Comparison of ENCODE assay signal across 8 mouse cellular contexts in the genomic region with DNA sequence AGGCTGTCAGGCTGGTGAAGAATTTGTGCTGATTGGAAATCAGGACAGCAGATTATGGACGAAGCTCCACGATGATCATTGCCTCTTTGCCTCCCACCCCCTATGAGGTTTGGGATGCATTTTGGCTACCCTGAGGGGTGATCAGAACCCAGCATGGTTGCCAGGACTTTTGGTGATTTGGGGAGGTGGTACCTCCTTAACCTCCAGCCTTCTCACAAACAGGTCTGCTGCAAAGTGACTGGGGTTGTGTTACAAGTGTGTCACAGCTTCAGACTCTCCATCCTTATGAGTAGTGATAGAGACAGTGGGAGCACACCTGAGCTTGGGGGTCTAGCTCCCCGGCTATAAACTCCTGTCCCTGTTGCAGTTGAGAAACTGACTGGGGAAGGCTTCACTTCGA. TPM values are rescaled to one million over a fixed set of nuclear protein-coding genes. Genes with fewer than 3 reads are reported as not detected.
DNase-seq lines count a peak whose midpoint lies in the region; ATAC-seq and TF ChIP-seq lines count a peak whose summit lies in the region.

No protein-coding gene starts in this region.

- no peaks in the 10 kb centered on the region for H3K27me3 ChIP-seq in kidney, adult 2 months (replicated peaks; ENCODE audit: control insufficient read depth, insufficient read depth, low read length)
- H3K27me3 ChIP-seq in hindbrain, embryonic 15.5 days, result no peaks in the 10 kb centered on the region
- no peaks in the 10 kb centered on the region for H3K27me3 ChIP-seq in midbrain, embryonic 14.5 days (ENCODE audit: control insufficient read depth, insufficient read depth, low read length)

- H3K36me3 ChIP-seq in kidney, adult 2 months (ENCODE audit: control insufficient read depth, insufficient read depth, low read length), result no peaks in the 10 kb centered on the region
- no peaks in the 10 kb centered on the region for H3K36me3 ChIP-seq in hindbrain, embryonic 15.5 days
- no peaks in the 10 kb centered on the region for H3K36me3 ChIP-seq in midbrain, embryonic 14.5 days (ENCODE audit: control insufficient read depth, insufficient read depth, low read length)

- peaks cover 43% of the 10 kb centered on the region for H3K4me1 ChIP-seq in kidney, adult 2 months (ENCODE audit: control insufficient read depth, insufficient read depth, low read length)
- peaks cover 2% of the 10 kb centered on the region; the same call in 1 of the 2 replicates for H3K4me1 ChIP-seq in cortical plate, adult 2 months (ENCODE audit: control insufficient read depth, insufficient read depth, low read length)
- peaks cover 61% of the 10 kb centered on the region for H3K4me1 ChIP-seq in hindbrain, embryonic 15.5 days (replicated peaks)
- peaks cover 40% of the 10 kb centered on the region for H3K4me1 ChIP-seq in midbrain, embryonic 14.5 days (ENCODE audit: control insufficient read depth, insufficient read depth, low read length)

- H3K9ac ChIP-seq in hindbrain, embryonic 15.5 days, result peak overlapping the region; percentile 68
- peak overlapping the region; percentile 80 for H3K9ac ChIP-seq in midbrain, embryonic 14.5 days (replicated peaks; ENCODE audit: low read length)

- TF ChIP-seq POLR2A in kidney, adult 2 months (IDR thresholded peaks at IDR 0.05; ENCODE audit: low read depth, low read length), result no peak
- no peak for TF ChIP-seq POLR2A in cortical plate, adult 2 months (IDR thresholded peaks at IDR 0.05; ENCODE audit: extremely low read depth, insufficient read depth, low read length)

- no peak for ATAC-seq in hindbrain, embryonic 15.5 days (ENCODE audit: low FRiP score, low read depth)
- no peak for ATAC-seq in midbrain, embryonic 14.5 days (ENCODE audit: low FRiP score, low TSS enrichment)

- TF ChIP-seq CTCF in kidney, adult 2 months (conservative IDR thresholded peaks at IDR 0.05; ENCODE audit: insufficient read depth, insufficient read length, low read depth, low read length), result no peak
- TF ChIP-seq CTCF in cortical plate, adult 2 months (IDR thresholded peaks at IDR 0.05; ENCODE audit: extremely low read depth, insufficient read depth, low read length), result no peak

- no peak for DNase-seq in kidney, adult 2 months
- no peak for DNase-seq in kidney, adult 9 months
- DNase-seq in midbrain, embryonic 14.5 days, result no peak
- DNase-seq in thymus, postnatal 14 days, result no peak
- no peak for DNase-seq in right cerebral cortex, postnatal 10 days (ENCODE audit: low spot score in 2 of 2)
- no peak for DNase-seq in frontal cortex, postnatal 36 days (ENCODE audit: low spot score in 2 of 2)

- WGBS in kidney, adult 2 months, result 26% methylated on average over 4 of the region's 4 CpGs
- 7% methylated on average over 4 of the region's 4 CpGs for WGBS in hindbrain, embryonic 15.5 days
- WGBS in midbrain, embryonic 14.5 days, result 12% methylated on average over 4 of the region's 4 CpGs

- peak overlapping the region; percentile 57 for H3K4me3 ChIP-seq in kidney, adult 2 months (ENCODE audit: insufficient read depth, low read depth, low read length)
- peak overlapping the region; percentile 52 for H3K4me3 ChIP-seq in cortical plate, adult 2 months (ENCODE audit: insufficient read depth, low read length)
- H3K4me3 ChIP-seq in hindbrain, embryonic 15.5 days, result peak overlapping the region; percentile 81
- H3K4me3 ChIP-seq in midbrain, embryonic 14.5 days (replicated peaks; ENCODE audit: low read depth, low read length), result peak overlapping the region; percentile 73

- no peaks in the 10 kb centered on the region for H3K9me3 ChIP-seq in hindbrain, embryonic 15.5 days
- no peaks in the 10 kb centered on the region for H3K9me3 ChIP-seq in midbrain, embryonic 14.5 days (ENCODE audit: control insufficient read depth, low read length)

- peak overlapping the region; percentile 87 for H3K27ac ChIP-seq in kidney, adult 2 months (ENCODE audit: insufficient read depth, low read depth, low read length)
- no peak overlapping the region for H3K27ac ChIP-seq in cortical plate, adult 2 months (ENCODE audit: insufficient read depth, low read length)
- no peak overlapping the region for H3K27ac ChIP-seq in hindbrain, embryonic 15.5 days (replicated peaks)
- H3K27ac ChIP-seq in midbrain, embryonic 14.5 days (replicated peaks; ENCODE audit: low read depth, low read length), result no peak overlapping the region

- H3K4me2 ChIP-seq in hindbrain, embryonic 15.5 days, result peak overlapping the region; percentile 85
- H3K4me2 ChIP-seq in midbrain, embryonic 14.5 days (ENCODE audit: low read length), result peak overlapping the region; percentile 68

RNA-seq across cellular contexts. Expression of a gene that starts 2.1 kb away (rescaled TPM):
- 94.8 and 107 TPM in 2 replicates for polyA plus RNA-seq in kidney, adult 2 months (2012; rRNA removed)
- polyA plus RNA-seq in cortical plate, adult 2 months (2012; rRNA removed), result 17.3 and 18.4 TPM in 2 replicates
- polyA plus RNA-seq in hindbrain, embryonic 15.5 days (2015; fragmentation: Nextera tagmentation; extraction: Ambion mirVana), result 4.7 and 4.9 TPM in 2 replicates
- polyA plus RNA-seq in midbrain, embryonic 14.5 days (2014; fragmentation: Nextera tagmentation; extraction: Ambion mirVana), result 1.9 and 2.5 TPM in 2 replicates
